Mouse (Mus musculus) limb, embryonic 13.5 days (tissue): ENCODE measurements at regions not wholly inside any gene's neighbourhood (a gene's known extent, or its start where the extent isn't known, plus 50 kb on each side); places are given as distances from the start of the nearest gene placed in this dataset.

Experiments
- ATAC-seq: fragments of 200-750 bp; cut with Nextera tagmentation; 2 replicates; pipeline ENCODE4 v1.8.0; 2017; ENCODE audit warnings: low read depth, moderate number of reproducible peaks, moderate TSS enrichment; ENCODE audit not compliant: low FRiP score
- H3K27ac ChIP-seq: fragments of 300-500 bp; sonication (generic); 2 replicates; pipeline ENCODE4 v1.5.1; 2015; ENCODE audit warnings: inconsistent platforms, mild to moderate bottlenecking, moderate library complexity
- H3K27me3 ChIP-seq: fragments of 300-500 bp; sonication (generic); 2 replicates; pipeline ENCODE4 v1.6.1; 2015; ENCODE audit warnings: mild to moderate bottlenecking, inconsistent platforms
- H3K36me3 ChIP-seq: fragments of 300-500 bp; sonication (generic); 2 replicates; pipeline ENCODE4 v1.6.1; 2015; ENCODE audit warnings: inconsistent platforms, mild to moderate bottlenecking, moderate library complexity
- H3K4me1 ChIP-seq: fragments of 300-500 bp; sonication (generic); 2 replicates; pipeline ENCODE4 v1.6.1; 2015; ENCODE audit warnings: inconsistent platforms
- H3K4me2 ChIP-seq: fragments of 300-500 bp; sonication (generic); replicated peaks from 2 replicates; pipeline ENCODE4 v1.6.1; 2015; ENCODE audit warnings: inconsistent platforms, mild to moderate bottlenecking, moderate library complexity
- H3K4me3 ChIP-seq: fragments of 300-500 bp; sonication (generic); 2 replicates; pipeline ENCODE4 v1.5.1; 2015; ENCODE audit warnings: moderate library complexity, mild to moderate bottlenecking, inconsistent platforms
- H3K9ac ChIP-seq: fragments of 300-500 bp; sonication (generic); 2 replicates; pipeline ENCODE4 v1.6.1; 2015; ENCODE audit warnings: mild to moderate bottlenecking, inconsistent platforms
- H3K9me3 ChIP-seq: fragments of 300-500 bp; sonication (generic); 2 replicates; pipeline ENCODE4 v1.6.1; 2016; ENCODE audit warnings: inconsistent platforms
- WGBS: fragments of 180-500 bp; shearing (Covaris S2); methylation state at CpG from one replicate; pipeline ENCODE4 v1.1.7; 2015; 5-methylcytosine and 5-hydroxymethylcytosine counted together

- no peak for ATAC-seq
- H3K4me1 ChIP-seq = no peaks in the 10 kb centered on the region
- H3K27me3 ChIP-seq = no peaks in the 10 kb centered on the region
- H3K9ac ChIP-seq = no peak overlapping the region
- no peaks in the 10 kb centered on the region for H3K36me3 ChIP-seq
- H3K27ac ChIP-seq = no peak overlapping the region
- 77% methylated on average over 4 of the region's 4 CpGs for WGBS
- H3K4me2 ChIP-seq = no peak overlapping the region
- H3K9me3 ChIP-seq = no peaks in the 10 kb centered on the region
- no peak overlapping the region for H3K4me3 ChIP-seq
Measured at GRCm38 (mm10) chr16:23670161-23670560, 149.5 kb upstream of the Masp1 start.

DNA sequence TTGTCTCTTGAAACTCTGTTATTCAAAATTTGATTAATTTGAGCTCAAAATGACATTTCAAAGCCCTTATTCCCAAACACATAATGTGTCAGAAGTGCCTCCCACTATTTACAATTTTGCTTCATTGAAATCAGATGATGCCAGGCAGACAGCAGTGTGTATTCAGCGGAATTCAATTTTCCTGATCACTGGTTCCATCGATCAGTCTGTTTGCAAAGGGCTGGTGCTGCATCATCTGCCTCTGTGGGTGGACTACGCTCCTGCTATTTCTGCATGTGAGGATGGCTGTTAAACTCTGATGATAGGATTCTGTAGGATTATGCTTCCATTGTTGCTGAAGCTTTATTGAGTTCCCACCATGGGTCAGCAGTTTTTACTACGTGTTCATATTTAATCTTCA lies 149.0 kb upstream of the Masp1 start:
- Histone ChIP-seq H3K27ac (no peak overlapping the region), H3K4me3 (no peak overlapping the region), H3K9ac (no peak overlapping the region), H3K4me2 (no peak overlapping the region), H3K4me1 (no peaks in the 10 kb centered on the region), H3K27me3 (no peaks in the 10 kb centered on the region), H3K36me3 (no peaks in the 10 kb centered on the region), H3K9me3 (no peaks in the 10 kb centered on the region)
- 87% methylated on average over 4 of the region's 4 CpGs for WGBS
- ATAC-seq = no peak
